Mouse (Mus musculus) liver, embryonic 14.5 days (tissue): ENCODE data around the gene Surf4.

Source experiments
- CTCF ChIP-seq: IDR thresholded peaks from 2 replicates; pipeline ENCODE4 v1.5.1; 2016; ENCODE audit warnings: antibody characterized with exemption, low read depth, control low read depth
- EP300 ChIP-seq: IDR thresholded peaks from 2 replicates; pipeline ENCODE4 v1.6.1; 2016; ENCODE audit warnings: antibody characterized with exemption, low read depth

DNA sequence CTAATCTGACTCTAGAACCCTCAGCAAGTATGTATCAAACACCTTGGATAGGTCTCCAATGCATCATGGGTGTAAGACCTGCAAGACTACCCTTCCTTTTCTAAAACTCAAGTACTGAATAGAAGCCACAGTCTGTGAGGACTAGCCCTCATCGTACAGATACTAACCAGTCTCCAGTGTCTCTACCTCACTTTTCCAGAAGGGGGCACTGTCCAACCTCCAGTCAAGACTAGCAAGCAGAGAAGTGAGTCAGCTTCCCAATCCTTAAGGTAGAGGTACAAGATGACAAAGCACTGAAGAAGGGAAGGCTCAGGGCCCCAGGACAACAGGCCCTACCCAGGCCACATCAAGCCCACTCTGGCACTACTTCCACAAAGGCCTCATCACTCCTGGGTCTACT is 3.3 kb downstream of the Surf4 start:
- TF ChIP-seq CTCF = peak; percentile 89
- no peak for TF ChIP-seq EP300
